In genomic region chr15:82216142-82216827, GRCm38 (mm10) we compare ENCODE assay signal across 19 mouse cellular contexts. TPM values are rescaled to one million over a fixed set of nuclear protein-coding genes. Genes with fewer than 3 reads are reported as not detected.
A peak's percentile ranks its signal among the peaks of the same experiment; 100 is the strongest.
DNase-seq lines count a peak whose midpoint lies in the region; ATAC-seq and TF ChIP-seq lines count a peak whose summit lies in the region.
"Had no signal": no experiment of that assay in that cellular context is flagged by ENCODE, and none has a peak within 500 bp of the region (broad histone marks: within the 10 kb centered on the region; RNA-seq: fewer than 3 reads in every experiment).

No protein-coding gene starts in this region.

- no peak for DNase-seq in forebrain, embryonic 14.5 days (ENCODE audit: low spot score)
- DNase-seq in forebrain, embryonic 11.5 days (ENCODE audit: low spot score): no peak
- no peak for DNase-seq in kidney, adult 9 months
- peak; percentile 75 for DNase-seq in cerebellum, adult 9-11 months
- no peak for DNase-seq in frontal cortex, postnatal 36 days (ENCODE audit: low spot score in 2 of 2)
- DNase-seq: adrenal gland, postnatal 14 days; gastrocnemius, postnatal 10 days; liver, embryonic 13.5 days; thymus, postnatal 14 days had no signal

- no peak for TF ChIP-seq POLR2A in olfactory bulb, adult 2 months (IDR thresholded peaks at IDR 0.05; ENCODE audit: insufficient read depth, low read depth, low read length)

- no peak overlapping the region for H3K4me3 ChIP-seq in forebrain, embryonic 14.5 days (ENCODE audit: low read depth, low read length)
- no peak overlapping the region for H3K4me3 ChIP-seq in forebrain, embryonic 11.5 days (ENCODE audit: low read depth, low read length)
- no peak overlapping the region for H3K4me3 ChIP-seq in kidney, embryonic 16.5 days (ENCODE audit: low read length)
- H3K4me3 ChIP-seq in olfactory bulb, adult 2 months (ENCODE audit: insufficient read depth, low read depth, low read length): 0 out of 2 replicates have a peak overlapping the region, but pooled peaks have one; percentile 0
- H3K4me3 ChIP-seq: kidney, embryonic 15.5 days; limb, embryonic 12.5 days; liver, embryonic 13.5 days; lung, embryonic 15.5 days had no signal

- no peak for ATAC-seq in forebrain, embryonic 14.5 days
- ATAC-seq in forebrain, embryonic 11.5 days (replicated peaks; ENCODE audit: low FRiP score): no peak
- no peak for ATAC-seq in kidney, embryonic 16.5 days (ENCODE audit: low FRiP score, low TSS enrichment)
- ATAC-seq: activated CD4-positive, CD25-positive, alpha-beta regulatory T cell, adult 4 months; hindbrain, embryonic 16.5 days; intestine, embryonic 16.5 days had no signal

- no peak overlapping the region; the same call in 1 of the 2 replicates for H3K27ac ChIP-seq in forebrain, embryonic 14.5 days (ENCODE audit: low read depth, low read length)
- no peak overlapping the region; the same call in 1 of the 2 replicates for H3K27ac ChIP-seq in forebrain, embryonic 11.5 days (ENCODE audit: low read depth, low read length)
- H3K27ac ChIP-seq in kidney, embryonic 16.5 days (ENCODE audit: low read length): no peak overlapping the region
- H3K27ac ChIP-seq in olfactory bulb, adult 2 months (ENCODE audit: insufficient read depth, low read depth, low read length): peak overlapping the region; percentile 96
- H3K27ac ChIP-seq: kidney, embryonic 15.5 days; limb, embryonic 12.5 days; liver, embryonic 13.5 days; lung, embryonic 15.5 days had no signal

- H3K4me1 ChIP-seq in forebrain, embryonic 14.5 days (ENCODE audit: control insufficient read depth, insufficient read depth, low read length): peaks cover 23% of the 10 kb centered on the region
- peaks cover 19% of the 10 kb centered on the region for H3K4me1 ChIP-seq in forebrain, embryonic 11.5 days (replicated peaks; ENCODE audit: control insufficient read depth, insufficient read depth, low read length)
- H3K4me1 ChIP-seq in kidney, embryonic 16.5 days (ENCODE audit: insufficient read depth, low read length): peaks cover 16% of the 10 kb centered on the region
- peaks cover 58% of the 10 kb centered on the region for H3K4me1 ChIP-seq in olfactory bulb, adult 2 months (ENCODE audit: control insufficient read depth, insufficient read depth, low read length)

- no peaks in the 10 kb centered on the region for H3K9me3 ChIP-seq in forebrain, embryonic 14.5 days (replicated peaks; ENCODE audit: control insufficient read depth, low read length)
- H3K9me3 ChIP-seq in forebrain, embryonic 11.5 days (ENCODE audit: control insufficient read depth, low read length): no peaks in the 10 kb centered on the region
- H3K9me3 ChIP-seq in kidney, embryonic 16.5 days (ENCODE audit: low read length): no peaks in the 10 kb centered on the region
- H3K9me3 ChIP-seq: kidney, embryonic 15.5 days; limb, embryonic 12.5 days; liver, embryonic 13.5 days; lung, embryonic 15.5 days had no signal

- H3K27me3 ChIP-seq in forebrain, embryonic 14.5 days (replicated peaks; ENCODE audit: control insufficient read depth, insufficient read depth, low read length): peaks cover 39% of the 10 kb centered on the region
- peaks cover 46% of the 10 kb centered on the region for H3K27me3 ChIP-seq in forebrain, embryonic 11.5 days (ENCODE audit: control insufficient read depth, insufficient read depth, low read length)
- peaks cover 57% of the 10 kb centered on the region for H3K27me3 ChIP-seq in kidney, embryonic 16.5 days (ENCODE audit: insufficient read depth, low read length)

- H3K4me2 ChIP-seq in forebrain, embryonic 14.5 days (ENCODE audit: low read length): 0 out of 2 replicates have a peak overlapping the region, but pooled peaks have one; percentile 5
- no peak overlapping the region for H3K4me2 ChIP-seq in forebrain, embryonic 11.5 days (ENCODE audit: low read depth, low read length, severe bottlenecking)
- no peak overlapping the region for H3K4me2 ChIP-seq in kidney, embryonic 16.5 days (replicated peaks; ENCODE audit: low read depth, low read length)
- H3K4me2 ChIP-seq: kidney, embryonic 15.5 days; limb, embryonic 12.5 days; liver, embryonic 13.5 days; lung, embryonic 15.5 days; midbrain, embryonic 11.5 days had no signal

- no peak overlapping the region; the same call in 1 of the 2 replicates for H3K9ac ChIP-seq in forebrain, embryonic 14.5 days (ENCODE audit: low read length)
- no peak overlapping the region for H3K9ac ChIP-seq in forebrain, embryonic 11.5 days (ENCODE audit: low read length)
- 0 out of 2 replicates have a peak overlapping the region, but pooled peaks have one; percentile 16 for H3K9ac ChIP-seq in kidney, embryonic 16.5 days (replicated peaks; ENCODE audit: low read length)
- H3K9ac ChIP-seq: kidney, embryonic 15.5 days; limb, embryonic 12.5 days; liver, embryonic 13.5 days; lung, embryonic 15.5 days had no signal

- H3K36me3 ChIP-seq in forebrain, embryonic 14.5 days (ENCODE audit: control insufficient read depth, insufficient read depth, low read length): no peaks in the 10 kb centered on the region
- H3K36me3 ChIP-seq in forebrain, embryonic 11.5 days (ENCODE audit: control insufficient read depth, insufficient read depth, low read length): no peaks in the 10 kb centered on the region
- no peaks in the 10 kb centered on the region for H3K36me3 ChIP-seq in kidney, embryonic 16.5 days (ENCODE audit: insufficient read depth, low read length)
- H3K36me3 ChIP-seq: G1E; kidney, embryonic 15.5 days; limb, embryonic 12.5 days; liver, embryonic 13.5 days; lung, embryonic 15.5 days had no signal

- no peak for TF ChIP-seq CTCF in olfactory bulb, adult 2 months (IDR thresholded peaks at IDR 0.05; ENCODE audit: insufficient read depth, low read depth, low read length)

- 27% methylated on average over 20 of the region's 20 CpGs for WGBS in forebrain, embryonic 14.5 days
- 43% methylated on average over 20 of the region's 20 CpGs for WGBS in forebrain, embryonic 11.5 days
- WGBS in kidney, embryonic 16.5 days: 50% methylated on average over 20 of the region's 20 CpGs
- 17% methylated on average over 20 of the region's 20 CpGs for WGBS in olfactory bulb, adult 2 months

RNA-seq across cellular contexts. Expression of gene Shisa8, which starts 3.7 kb away (rescaled TPM):
- 0.61 and 0.77 TPM in 2 replicates for polyA plus RNA-seq in forebrain, embryonic 14.5 days (2014; fragmentation: Nextera tagmentation; extraction: Ambion mirVana)
- 0.87 and 1.2 TPM in 2 replicates for polyA plus RNA-seq in forebrain, embryonic 11.5 days (2014; fragmentation: Nextera tagmentation; extraction: Ambion mirVana)
- 0.41 and 0.62 TPM in 2 replicates for polyA plus RNA-seq in kidney, embryonic 16.5 days (2015; fragmentation: Nextera tagmentation; extraction: Ambion mirVana)
- not detected in 2 replicates for polyA plus RNA-seq in olfactory bulb, adult 2 months (2012; ENCODE audit: insufficient read depth, insufficient read length, low replicate concordance, missing spikeins)
- polyA plus RNA-seq: activated CD4-positive, CD25-positive, alpha-beta regulatory T cell, adult 4 months; G1E had no signal

RNA-seq across cellular contexts. Expression of gene Tnfrsf13c, which starts 7.9 kb away (rescaled TPM):
- 0.14 and 0.19 TPM in 2 replicates for polyA plus RNA-seq in forebrain, embryonic 14.5 days (2014; fragmentation: Nextera tagmentation; extraction: Ambion mirVana)
- polyA plus RNA-seq in forebrain, embryonic 11.5 days (2014; fragmentation: Nextera tagmentation; extraction: Ambion mirVana): 0.35 and 0.64 TPM in 2 replicates
- 0.15 TPM in 1 of 2 replicates, not detected in the other for polyA plus RNA-seq in kidney, embryonic 16.5 days (2015; fragmentation: Nextera tagmentation; extraction: Ambion mirVana)
- polyA plus RNA-seq in olfactory bulb, adult 2 months (2012; ENCODE audit: insufficient read depth, insufficient read length, low replicate concordance, missing spikeins): not detected in 2 replicates
- polyA plus RNA-seq: limb, embryonic 12.5 days had no signal

RNA-seq across cellular contexts. Expression of gene Cenpm, which starts 28.3 kb away (rescaled TPM):
- 42.4 and 63.9 TPM in 2 replicates for polyA plus RNA-seq in forebrain, embryonic 14.5 days (2014; fragmentation: Nextera tagmentation; extraction: Ambion mirVana)
- 91.6 and 100 TPM in 2 replicates for polyA plus RNA-seq in forebrain, embryonic 11.5 days (2014; fragmentation: Nextera tagmentation; extraction: Ambion mirVana)
- polyA plus RNA-seq in kidney, embryonic 16.5 days (2015; fragmentation: Nextera tagmentation; extraction: Ambion mirVana): 65.9 and 71.2 TPM in 2 replicates
- polyA plus RNA-seq in olfactory bulb, adult 2 months (2012; ENCODE audit: insufficient read depth, insufficient read length, low replicate concordance, missing spikeins): not detected in 2 replicates

RNA-seq across cellular contexts. Expression of gene 1500009C09Rik, which starts 35.9 kb away (rescaled TPM):
- polyA plus RNA-seq in forebrain, embryonic 14.5 days (2014; fragmentation: Nextera tagmentation; extraction: Ambion mirVana): 13.2 and 19.3 TPM in 2 replicates
- polyA plus RNA-seq in forebrain, embryonic 11.5 days (2014; fragmentation: Nextera tagmentation; extraction: Ambion mirVana): 2.2 and 2.4 TPM in 2 replicates
- not detected in 2 replicates for polyA plus RNA-seq in kidney, embryonic 16.5 days (2015; fragmentation: Nextera tagmentation; extraction: Ambion mirVana)
- polyA plus RNA-seq in olfactory bulb, adult 2 months (2012; ENCODE audit: insufficient read depth, insufficient read length, low replicate concordance, missing spikeins): not detected in 2 replicates
- polyA plus RNA-seq: activated CD4-positive, CD25-positive, alpha-beta regulatory T cell, adult 4 months; G1E; intestine, embryonic 16.5 days; limb, embryonic 12.5 days; liver, embryonic 13.5 days; lung, embryonic 15.5 days had no signal

RNA-seq across cellular contexts. Expression of gene Sept3, which starts 58.4 kb away (rescaled TPM):
- 225 and 276 TPM in 2 replicates for polyA plus RNA-seq in forebrain, embryonic 14.5 days (2014; fragmentation: Nextera tagmentation; extraction: Ambion mirVana)
- polyA plus RNA-seq in forebrain, embryonic 11.5 days (2014; fragmentation: Nextera tagmentation; extraction: Ambion mirVana): 157 and 162 TPM in 2 replicates
- 8.6 and 11.3 TPM in 2 replicates for polyA plus RNA-seq in kidney, embryonic 16.5 days (2015; fragmentation: Nextera tagmentation; extraction: Ambion mirVana)
- 252 and 297 TPM in 2 replicates for polyA plus RNA-seq in olfactory bulb, adult 2 months (2012; ENCODE audit: insufficient read depth, insufficient read length, low replicate concordance, missing spikeins)
- polyA plus RNA-seq: activated CD4-positive, CD25-positive, alpha-beta regulatory T cell, adult 4 months; G1E had no signal

Comparison
In these comparisons a context has a peak if more than half of its experiments do, and no peak if none do; other contexts are left out.
1. RNA of gene Cenpm, which starts 28.3 kb away (polyA plus RNA-seq): 91.6 to 100 TPM in forebrain, embryonic 11.5 days, 65.9 to 71.2 TPM in kidney, embryonic 16.5 days and 42.4 to 63.9 TPM in forebrain, embryonic 14.5 days; not detected in olfactory bulb, adult 2 months; every median in the first group is over 10 times any median in the second.